Mouse (Mus musculus) olfactory bulb, adult 2 months (tissue): ENCODE measurements around the gene Mrps34. TPM values are rescaled to one million over a fixed set of nuclear protein-coding genes. Genes with fewer than 3 reads are reported as not detected.
"Not testable (repeated sequence)": the region's sequence is repeated elsewhere in the genome, so short reads cannot be mapped to it uniquely, and the experiment has no call there.

ENCODE experiments used
- H3K27ac ChIP-seq: fragments of 200-500 bp; 2 replicates; pipeline ENCODE4 v1.5.1; 2012; ENCODE audit warnings: low read depth, low read length; ENCODE audit not compliant: insufficient read depth
- H3K4me1 ChIP-seq: fragments of 200-500 bp; 2 replicates; pipeline ENCODE4 v1.6.1; 2012; ENCODE audit warnings: low read length; ENCODE audit not compliant: control insufficient read depth, insufficient read depth
- H3K4me3 ChIP-seq: fragments of 200-500 bp; 2 replicates; pipeline ENCODE4 v1.5.1; 2012; ENCODE audit warnings: mild to moderate bottlenecking, low read depth, low read length, moderate library complexity; ENCODE audit not compliant: insufficient read depth
- CTCF ChIP-seq: fragments of 200-500 bp; IDR thresholded peaks from 2 replicates; pipeline ENCODE4 v1.5.1; 2012; ENCODE audit warnings: low read depth, mild to moderate bottlenecking, low read length, moderate library complexity; ENCODE audit not compliant: insufficient read depth
- POLR2A ChIP-seq: fragments of 200-500 bp; IDR thresholded peaks from 2 replicates; pipeline ENCODE4 v1.6.1; 2012; ENCODE audit warnings: mild to moderate bottlenecking, low read depth, low read length, moderate library complexity; ENCODE audit not compliant: insufficient read depth
- WGBS: fragments of 180-500 bp; shearing (Covaris S2); methylation state at CpG from one replicate; pipeline ENCODE4 v1.1.7; 2018; 5-methylcytosine and 5-hydroxymethylcytosine counted together
- polyA plus RNA-seq: library from polyadenylated mRNA; stranded (reverse); fragments of >200 nt; gene quantifications from 2 replicates; pipeline ENCODE4 v1.2.4, GENCODE M21; 2012; ENCODE audit warnings: low replicate concordance; ENCODE audit not compliant: missing spikeins, insufficient read depth, insufficient read length

Mrps34 gene
- polyA plus RNA-seq, 1 experiment = not detected

DNA sequence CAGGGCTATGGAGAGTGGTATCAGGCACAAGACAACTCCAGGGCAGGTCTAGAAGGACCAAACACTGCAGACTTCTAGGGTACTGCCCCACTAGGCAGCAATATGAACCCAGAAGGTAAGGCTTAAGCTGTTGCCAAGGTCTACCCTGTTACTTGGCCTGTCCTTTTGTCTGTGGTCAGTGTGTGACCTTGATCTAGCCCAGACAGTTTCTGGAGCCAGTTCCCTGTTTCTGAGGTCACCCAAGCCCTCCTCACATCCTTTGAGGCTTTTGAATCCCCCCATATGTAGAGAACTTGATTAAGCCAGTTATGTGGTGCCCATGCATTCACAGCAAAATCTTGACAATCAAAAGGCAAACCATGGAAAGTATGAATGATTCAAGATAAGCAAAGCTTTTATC is 40.8 kb downstream of the Mrps34 start:
- H3K4me3 ChIP-seq = peak overlapping the region; percentile 41
- TF ChIP-seq CTCF = no peak
- no peak for TF ChIP-seq POLR2A
- H3K4me1 ChIP-seq = peaks cover 5% of the 10 kb centered on the region; the same call in 1 of the 2 replicates
- no peak overlapping the region for H3K27ac ChIP-seq

DNA sequence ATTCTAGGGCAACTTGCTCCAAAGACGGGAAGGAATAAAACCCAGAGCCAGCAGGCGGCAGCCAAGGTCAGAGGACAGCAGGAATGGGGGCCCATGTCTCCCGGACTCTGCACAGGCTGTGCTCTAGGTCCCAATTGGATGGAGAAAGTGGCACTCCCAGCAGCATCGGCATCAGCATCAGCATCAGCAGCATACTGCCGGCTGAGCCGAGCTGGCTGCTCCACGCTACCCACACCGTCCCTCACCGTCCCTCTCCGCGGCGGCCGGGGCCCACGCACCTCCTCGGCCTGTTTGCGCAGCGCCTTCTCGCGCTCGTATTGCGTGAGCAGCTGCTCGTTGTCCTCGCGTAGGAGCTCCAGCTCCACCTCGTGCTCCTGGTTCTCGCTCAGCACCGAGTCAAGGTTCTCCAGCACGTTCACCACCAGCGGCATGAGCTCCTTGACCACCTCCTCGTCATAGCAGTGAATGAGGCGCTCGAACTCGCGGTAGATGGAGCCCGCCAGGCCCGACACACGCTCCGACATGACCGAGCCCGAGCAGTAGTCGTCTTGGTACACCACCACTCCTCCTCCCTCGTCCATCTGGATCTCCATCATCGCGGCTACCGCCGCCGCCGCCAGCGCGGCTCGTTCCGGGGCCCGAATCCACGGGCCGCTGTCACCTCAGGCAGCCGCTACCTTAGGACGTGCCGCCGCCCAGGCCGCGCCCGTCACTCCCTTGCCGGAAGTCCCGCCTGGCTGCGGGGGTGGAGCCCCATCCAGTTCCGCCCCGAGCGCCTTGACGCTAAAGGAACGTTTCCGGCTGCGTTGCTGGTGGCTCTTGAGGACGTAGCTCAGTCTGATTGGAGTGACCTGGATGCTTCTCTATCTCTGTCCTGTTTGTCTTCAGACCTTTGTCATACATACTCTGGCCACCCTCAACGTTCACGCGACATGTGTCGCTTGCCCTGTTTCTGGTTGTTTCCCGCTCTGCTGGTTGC is 41.6 kb downstream of the Mrps34 start, which contains the start of gene Mapk8ip3:
Mapk8ip3 (minus strand) TSS at position 719 of the 979 bp plus-strand sequence.
- Histone ChIP-seq H3K27ac (peak within 1 kb of the TSS; percentile 77), H3K4me1 (peaks cover 5% of the 10 kb centered on the region; the same call in 1 of the 2 replicates), H3K4me3 (peak within 1 kb of the TSS; percentile 69)
- no peak for TF ChIP-seq CTCF
- TF ChIP-seq POLR2A = peak; percentile 77
- WGBS = under 1% methylated on average over 78 of the region's 78 CpGs

DNA sequence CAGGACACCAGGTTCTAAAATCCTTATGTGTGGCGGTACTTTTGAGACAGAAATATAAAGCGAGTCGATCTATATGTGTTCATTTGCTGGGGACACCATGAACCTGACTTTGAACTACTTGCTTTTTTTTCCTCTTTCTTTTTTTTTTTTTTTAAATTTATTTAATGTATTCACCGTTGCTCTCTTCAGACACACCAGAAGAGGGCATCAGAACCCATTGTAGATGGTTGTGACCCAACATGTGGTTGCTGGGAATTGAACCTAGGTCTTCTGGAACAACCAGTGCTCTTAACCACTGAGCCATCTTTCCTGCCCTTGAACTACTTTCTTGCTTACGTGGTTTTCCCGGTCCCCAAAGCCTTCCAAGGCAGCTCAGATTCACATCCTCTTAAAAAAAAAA is 42.4 kb downstream of the Mrps34 start:
- 44% methylated on average over 6 of the region's 6 CpGs for WGBS
- peaks cover 5% of the 10 kb centered on the region; the same call in 1 of the 2 replicates for H3K4me1 ChIP-seq
- peak overlapping the region; percentile 77 for H3K27ac ChIP-seq
- no peak for TF ChIP-seq POLR2A
- no peak for TF ChIP-seq CTCF
- H3K4me3 ChIP-seq = peak overlapping the region; percentile 69

DNA sequence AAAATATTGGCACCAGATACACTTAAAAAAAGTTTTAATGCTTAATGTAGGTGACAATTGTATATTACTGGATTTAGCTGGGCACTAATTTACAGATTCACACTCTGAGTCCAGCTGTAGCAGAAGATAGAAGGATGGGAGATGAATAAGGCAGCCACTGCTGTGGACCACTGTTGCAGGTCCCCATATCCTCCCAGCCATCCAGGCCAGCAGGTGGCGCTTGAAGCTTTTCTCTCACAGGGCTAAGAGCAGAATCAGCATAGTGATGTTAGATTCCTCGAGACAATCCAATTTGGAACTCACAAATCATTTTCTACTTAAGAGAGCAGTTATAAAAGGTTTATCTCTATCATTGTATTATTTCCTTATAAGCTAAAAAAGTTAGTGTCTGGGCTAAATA is 47.5 kb downstream of the Mrps34 start:
- not testable (repeated sequence) for H3K4me1 ChIP-seq, H3K27ac ChIP-seq, H3K4me3 ChIP-seq
- WGBS = 8% methylated on average over 2 of the region's 2 CpGs

DNA sequence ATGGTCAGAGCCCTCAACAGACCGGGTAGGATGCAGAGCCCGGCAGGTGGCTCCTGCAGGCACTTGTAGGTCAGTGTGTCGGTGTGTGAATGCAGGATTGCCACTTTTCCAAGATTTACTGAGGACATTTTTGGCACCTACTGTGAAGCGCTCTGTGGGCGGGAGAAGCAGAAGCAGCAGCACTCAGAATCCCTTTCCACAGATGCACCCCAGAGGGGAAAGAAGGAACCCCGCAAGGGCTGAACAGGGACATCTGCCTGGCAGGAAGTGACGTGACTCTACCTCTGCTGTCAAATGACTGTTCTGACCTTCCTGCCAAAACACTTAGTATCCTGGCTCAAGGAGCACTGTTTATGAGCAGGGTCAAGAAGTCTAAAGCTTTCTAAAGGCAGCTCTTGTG is 48.1 kb downstream of the Mrps34 start:
- Histone ChIP-seq H3K27ac (no peak overlapping the region), H3K4me1 (no peaks in the 10 kb centered on the region), H3K4me3 (no peak overlapping the region)
- WGBS = 75% methylated on average over 7 of the region's 7 CpGs
- TF ChIP-seq CTCF (no peak), POLR2A (no peak)

DNA sequence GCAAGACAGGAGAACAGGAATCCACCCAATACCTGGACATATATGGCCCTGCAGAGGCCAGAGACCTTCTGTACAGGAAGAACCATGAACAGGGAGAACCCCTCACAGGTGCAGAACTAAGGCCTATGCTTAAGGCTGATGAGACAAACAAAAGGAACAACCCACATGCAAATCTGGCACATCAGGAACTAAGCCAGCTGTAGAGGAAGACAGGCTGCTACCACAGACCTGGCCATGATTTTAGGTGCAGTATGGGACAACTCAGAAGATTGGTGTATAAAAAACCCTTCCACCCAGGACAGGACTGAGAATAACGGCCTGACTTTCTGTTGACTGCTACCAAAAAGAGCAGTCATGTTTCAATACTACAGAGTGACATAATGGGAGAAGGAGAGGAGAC is 48.7 kb downstream of the Mrps34 start:
- H3K27ac ChIP-seq = not testable (repeated sequence)
- WGBS = 97% methylated on average over 1 of the region's 1 CpGs

More for the DNA sequence above, 48.7 kb downstream of the Mrps34 start:
- H3K4me3 ChIP-seq, H3K4me1 ChIP-seq: not testable (repeated sequence)

Other genes starting within 250 kb of the Mrps34 start
- gene Slc9a3r2, start 244.8 kb upstream of the Mrps34 start, polyA plus RNA-seq = not detected in 2 replicates
- gene Npw, start 236.7 kb upstream of the Mrps34 start, polyA plus RNA-seq = not detected in 2 replicates
- gene Zfp598, start 225.4 kb upstream of the Mrps34 start, polyA plus RNA-seq = not detected in 2 replicates
- not detected in 2 replicates for gene Syngr3, start 205.2 kb upstream of the Mrps34 start, polyA plus RNA-seq
- gene Gfer, start 199.0 kb upstream of the Mrps34 start, polyA plus RNA-seq = not detected in 2 replicates
- gene Noxo1, start 198.9 kb upstream of the Mrps34 start, polyA plus RNA-seq = not detected in 2 replicates
- gene Tbl3, start 187.5 kb upstream of the Mrps34 start, polyA plus RNA-seq = not detected in 2 replicates
- not detected in 2 replicates for gene Rnf151, start 177.1 kb upstream of the Mrps34 start, polyA plus RNA-seq
- gene Rps2, start 177.0 kb upstream of the Mrps34 start, polyA plus RNA-seq = not detected in 2 replicates
- gene Ndufb10, start 170.6 kb upstream of the Mrps34 start, polyA plus RNA-seq = not detected in 2 replicates
- gene Rpl3l, start 167.3 kb upstream of the Mrps34 start, polyA plus RNA-seq = not detected in 2 replicates
- not detected in 2 replicates for gene Msrb1, start 158.5 kb upstream of the Mrps34 start, polyA plus RNA-seq
- not detected in 2 replicates for gene Hs3st6, start 142.1 kb upstream of the Mrps34 start, polyA plus RNA-seq
- gene Meiob, start 90.8 kb upstream of the Mrps34 start, polyA plus RNA-seq = not detected in 2 replicates
- gene Hagh, start 55.0 kb upstream of the Mrps34 start, polyA plus RNA-seq = not detected in 2 replicates
- gene Fahd1, start 44.8 kb upstream of the Mrps34 start, polyA plus RNA-seq = not detected in 2 replicates
- not detected in 2 replicates for gene Igfals, start 29.1 kb upstream of the Mrps34 start, polyA plus RNA-seq
- not detected in 2 replicates for gene Nubp2, start 8.8 kb upstream of the Mrps34 start, polyA plus RNA-seq
- not detected in 2 replicates for gene Spsb3, start 8.5 kb upstream of the Mrps34 start, polyA plus RNA-seq
- not detected in 2 replicates for gene Eme2, start within 50 bp of the Mrps34 start, polyA plus RNA-seq
- gene Nme3, start 1.4 kb downstream of the Mrps34 start, polyA plus RNA-seq = not detected in 2 replicates
- 307 TPM in 1 of 2 replicates, not detected in the other for gene Mapk8ip3, start 41.9 kb downstream of the Mrps34 start, polyA plus RNA-seq
- gene Jpt2, start 65.6 kb downstream of the Mrps34 start, polyA plus RNA-seq = not detected in 2 replicates
- gene Cramp1l, start 120.7 kb downstream of the Mrps34 start, polyA plus RNA-seq = not detected in 2 replicates
- not detected in 2 replicates for gene Ift140, start 121.0 kb downstream of the Mrps34 start, polyA plus RNA-seq
- gene Tmem204, start 188.5 kb downstream of the Mrps34 start, polyA plus RNA-seq = not detected in 2 replicates
- not detected in 2 replicates for gene Telo2, start 220.9 kb downstream of the Mrps34 start, polyA plus RNA-seq
- not detected in 2 replicates for gene Ptx4, start 225.6 kb downstream of the Mrps34 start, polyA plus RNA-seq
- gene Clcn7, start 238.3 kb downstream of the Mrps34 start, polyA plus RNA-seq = not detected in 2 replicates